Mouse (Mus musculus): ENCODE measurements around the gene Maml1. TPM values are rescaled to one million over a fixed set of nuclear protein-coding genes. Genes with fewer than 3 reads are reported as not detected.

The Maml1 gene
- total RNA-seq, 1 experiment, result 7.6 TPM

- no peaks in the 10 kb centered on the region for H3K9me3 ChIP-seq (ENCODE audit: control insufficient read depth, insufficient read depth, low read depth, low read length)
- peaks cover 0 to 8% of the 10 kb centered on the region in 2 experiments; a peak in 2 of 4 replicates for H3K4me1 ChIP-seq (ENCODE audit: control insufficient read depth in 2 of 2, insufficient read depth in 2 of 2, low read length in 2 of 2, poor library complexity in 1 of 2)
- no peak overlapping the region for H3K4me3 ChIP-seq (ENCODE audit: insufficient read depth in 1 of 2, low read depth in 1 of 2, low read length in 2 of 2, poor library complexity in 1 of 2, severe bottlenecking in 1 of 2)
- H3K9ac ChIP-seq (ENCODE audit: insufficient read depth, low read depth, low read length, poor library complexity, severe bottlenecking), result no peak overlapping the region
- no peak for TF ChIP-seq CHD2 (IDR thresholded peaks at IDR 0.05; ENCODE audit: low read depth, low read length)
- no peak for TF ChIP-seq ZNF384 (IDR thresholded peaks at IDR 0.05; ENCODE audit: low read depth, low read length)
- no peak overlapping the region for H3K27ac ChIP-seq (ENCODE audit: insufficient read depth, low read depth, low read length, poor library complexity, severe bottlenecking)
- no peak for DNase-seq (ENCODE audit: low read depth, low spot score)
- H3K36me3 ChIP-seq (ENCODE audit: control insufficient read depth, insufficient read depth, low read length, poor library complexity, severe bottlenecking), result no peaks in the 10 kb centered on the region; the same call in 1 of the 2 replicates
- in situ Hi-C loops (cut with MboI; ENCODE audit: low sequenced_read_pairs in 2 of 2, unreplicated experiment in 2 of 2), result no loop called here
Measured at GRCm38 (mm10) chr11:50275077-50275476, 17.0 kb downstream of the Maml1 start.

DNA sequence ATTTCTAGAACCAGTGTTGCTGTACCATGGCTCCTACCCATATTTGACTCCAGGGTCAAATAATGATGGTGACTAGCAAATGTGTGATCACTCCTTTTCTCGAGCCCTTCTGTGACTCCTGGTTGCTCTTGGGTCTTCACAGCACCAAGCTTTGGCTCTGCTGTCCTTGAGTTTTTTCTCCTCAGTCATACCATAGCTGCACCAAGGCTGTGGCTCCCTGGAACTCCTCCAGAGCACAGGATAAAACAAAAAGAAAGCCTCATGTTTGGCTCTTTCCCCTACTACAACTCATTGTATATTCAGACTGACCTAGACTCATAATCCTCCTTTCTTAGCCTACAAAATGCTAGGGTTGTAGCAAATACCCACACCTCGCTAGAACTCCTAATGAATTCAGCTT, 19.3 kb downstream of the Maml1 start:
- no peak for DNase-seq (ENCODE audit: low read depth, low spot score)
- in situ Hi-C loops (cut with MboI; ENCODE audit: low sequenced_read_pairs in 2 of 2, unreplicated experiment in 2 of 2), result no loop called here
- TF ChIP-seq CHD2 (IDR thresholded peaks at IDR 0.05; ENCODE audit: low read depth, low read length), result no peak
- TF ChIP-seq HCFC1 (IDR thresholded peaks at IDR 0.05; ENCODE audit: borderline replicate concordance, insufficient read depth, low read length), result no peak
- no peak for TF ChIP-seq ZC3H11A (IDR thresholded peaks at IDR 0.05; ENCODE audit: borderline replicate concordance, low read depth, low read length)
- no peak for TF ChIP-seq ZNF384 (IDR thresholded peaks at IDR 0.05; ENCODE audit: low read depth, low read length)
- no peak for TF ChIP-seq MAFK (IDR thresholded peaks at IDR 0.05; ENCODE audit: insufficient read depth, low read depth, low read length)
- Histone ChIP-seq H3K9me3 (ENCODE audit: control insufficient read depth, insufficient read depth, low read depth, low read length) (no peaks in the 10 kb centered on the region), H3K36me3 (ENCODE audit: control insufficient read depth, insufficient read depth, low read length, poor library complexity, severe bottlenecking) (no peaks in the 10 kb centered on the region; the same call in 1 of the 2 replicates), H3K27ac (ENCODE audit: insufficient read depth, low read depth, low read length, poor library complexity, severe bottlenecking) (no peak overlapping the region), H3K4me1 (ENCODE audit: control insufficient read depth in 2 of 2, insufficient read depth in 2 of 2, low read length in 2 of 2, poor library complexity in 1 of 2) (peaks cover 0 to 7% of the 10 kb centered on the region in 2 experiments; a peak in 1 of 4 replicates), H3K4me3 (ENCODE audit: insufficient read depth in 1 of 2, low read depth in 1 of 2, low read length in 2 of 2, poor library complexity in 1 of 2, severe bottlenecking in 1 of 2) (no peak overlapping the region), H3K9ac (ENCODE audit: insufficient read depth, low read depth, low read length, poor library complexity, severe bottlenecking) (no peak overlapping the region)

GRCm38 (mm10) chr11:50269885-50270284, 22.2 kb downstream of the Maml1 start:
- no peak for DNase-seq (ENCODE audit: low read depth, low spot score)
- TF ChIP-seq ZC3H11A (IDR thresholded peaks at IDR 0.05; ENCODE audit: borderline replicate concordance, low read depth, low read length) (no peak), MAFK (IDR thresholded peaks at IDR 0.05; ENCODE audit: insufficient read depth, low read depth, low read length) (no peak), ZNF384 (IDR thresholded peaks at IDR 0.05; ENCODE audit: low read depth, low read length) (no peak), CHD2 (IDR thresholded peaks at IDR 0.05; ENCODE audit: low read depth, low read length) (no peak), HCFC1 (IDR thresholded peaks at IDR 0.05; ENCODE audit: borderline replicate concordance, insufficient read depth, low read length) (no peak)
- H3K9me3 ChIP-seq (ENCODE audit: control insufficient read depth, insufficient read depth, low read depth, low read length), result no peaks in the 10 kb centered on the region
- in situ Hi-C loops (cut with MboI; ENCODE audit: low sequenced_read_pairs in 2 of 2, unreplicated experiment in 2 of 2), result no loop called here
- peaks cover 13% of the 10 kb centered on the region; the same call in 1 of the 2 replicates for H3K36me3 ChIP-seq (ENCODE audit: control insufficient read depth, insufficient read depth, low read length, poor library complexity, severe bottlenecking)
- H3K4me3 ChIP-seq (ENCODE audit: insufficient read depth in 1 of 2, low read depth in 1 of 2, low read length in 2 of 2, poor library complexity in 1 of 2, severe bottlenecking in 1 of 2), result no peak overlapping the region
- no peak overlapping the region for H3K9ac ChIP-seq (ENCODE audit: insufficient read depth, low read depth, low read length, poor library complexity, severe bottlenecking)
- H3K4me1 ChIP-seq (ENCODE audit: control insufficient read depth in 2 of 2, insufficient read depth in 2 of 2, low read length in 2 of 2, poor library complexity in 1 of 2), result peaks cover 0 to 8% of the 10 kb centered on the region in 2 experiments; a peak in 2 of 4 replicates
- H3K27ac ChIP-seq (ENCODE audit: insufficient read depth, low read depth, low read length, poor library complexity, severe bottlenecking), result no peak overlapping the region

DNA sequence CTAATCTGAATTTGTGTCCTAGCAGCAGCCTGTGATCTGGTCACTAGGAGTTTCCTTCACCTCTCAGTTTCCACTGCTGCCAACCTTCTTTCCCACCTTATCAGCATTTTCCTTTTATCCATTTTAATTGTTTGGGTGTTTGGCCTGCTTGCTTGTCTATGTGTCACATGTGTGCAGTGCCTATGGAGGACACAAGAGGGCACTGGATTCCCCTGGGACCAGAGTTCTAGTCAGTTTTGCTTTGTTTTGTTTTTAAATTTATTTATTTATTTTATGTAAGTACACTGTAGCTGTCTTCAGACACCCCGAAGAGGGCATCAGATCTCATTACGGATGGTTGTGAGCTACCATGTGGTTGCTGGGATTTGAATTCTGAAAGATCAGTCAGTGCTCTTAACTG, 22.9 kb downstream of the Maml1 start:
- no peak overlapping the region for H3K9ac ChIP-seq (ENCODE audit: insufficient read depth, low read depth, low read length, poor library complexity, severe bottlenecking)
- DNase-seq (ENCODE audit: low read depth, low spot score), result no peak
- no peaks in the 10 kb centered on the region for H3K9me3 ChIP-seq (ENCODE audit: control insufficient read depth, insufficient read depth, low read depth, low read length)
- TF ChIP-seq ZNF384 (IDR thresholded peaks at IDR 0.05; ENCODE audit: low read depth, low read length), result no peak
- H3K4me1 ChIP-seq (ENCODE audit: control insufficient read depth in 2 of 2, insufficient read depth in 2 of 2, low read length in 2 of 2, poor library complexity in 1 of 2), result peaks cover 0 to 8% of the 10 kb centered on the region in 2 experiments; a peak in 2 of 4 replicates
- H3K27ac ChIP-seq (ENCODE audit: insufficient read depth, low read depth, low read length, poor library complexity, severe bottlenecking), result no peak overlapping the region
- H3K4me3 ChIP-seq (ENCODE audit: insufficient read depth in 1 of 2, low read depth in 1 of 2, low read length in 2 of 2, poor library complexity in 1 of 2, severe bottlenecking in 1 of 2), result no peak overlapping the region
- in situ Hi-C loops (cut with MboI; ENCODE audit: low sequenced_read_pairs in 2 of 2, unreplicated experiment in 2 of 2), result no loop called here
- peaks cover 17% of the 10 kb centered on the region; the same call in 1 of the 2 replicates for H3K36me3 ChIP-seq (ENCODE audit: control insufficient read depth, insufficient read depth, low read length, poor library complexity, severe bottlenecking)

DNA sequence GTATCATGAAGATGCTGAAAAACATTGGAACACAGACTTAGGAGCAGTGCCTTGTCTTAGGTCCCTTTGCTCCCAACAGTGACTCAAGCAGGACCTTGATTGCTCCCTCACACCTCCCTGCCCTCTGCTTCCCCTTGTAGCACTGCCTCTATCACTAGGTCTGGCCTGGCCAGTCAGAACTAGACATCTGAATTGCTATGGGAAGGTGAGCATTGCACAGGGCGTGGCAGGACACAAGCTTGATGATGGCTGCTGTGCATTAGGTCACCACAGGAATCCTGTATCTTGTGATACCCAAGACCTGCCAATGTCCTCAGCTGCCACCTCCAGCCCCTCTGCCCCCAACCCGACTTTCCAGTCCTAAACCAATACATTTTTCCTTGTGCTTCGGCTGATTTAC, 25.1 kb downstream of the Maml1 start:
- in situ Hi-C loops (cut with MboI; ENCODE audit: low sequenced_read_pairs in 2 of 2, unreplicated experiment in 2 of 2), result no loop called here
- Histone ChIP-seq H3K4me3 (ENCODE audit: insufficient read depth in 1 of 2, low read depth in 1 of 2, low read length in 2 of 2, poor library complexity in 1 of 2, severe bottlenecking in 1 of 2) (no peak overlapping the region), H3K27ac (ENCODE audit: insufficient read depth, low read depth, low read length, poor library complexity, severe bottlenecking) (no peak overlapping the region), H3K36me3 (ENCODE audit: control insufficient read depth, insufficient read depth, low read length, poor library complexity, severe bottlenecking) (peaks cover 25% of the 10 kb centered on the region; the same call in 1 of the 2 replicates), H3K4me1 (ENCODE audit: control insufficient read depth in 2 of 2, insufficient read depth in 2 of 2, low read length in 2 of 2, poor library complexity in 1 of 2) (peaks cover 0 to 8% of the 10 kb centered on the region in 2 experiments; a peak in 2 of 4 replicates), H3K9ac (ENCODE audit: insufficient read depth, low read depth, low read length, poor library complexity, severe bottlenecking) (no peak overlapping the region), H3K9me3 (ENCODE audit: control insufficient read depth, insufficient read depth, low read depth, low read length) (no peaks in the 10 kb centered on the region)
- DNase-seq (ENCODE audit: low read depth, low spot score), result no peak
- no peak for TF ChIP-seq MAFK (IDR thresholded peaks at IDR 0.05; ENCODE audit: insufficient read depth, low read depth, low read length)
- no peak for TF ChIP-seq HCFC1 (IDR thresholded peaks at IDR 0.05; ENCODE audit: borderline replicate concordance, insufficient read depth, low read length)
- no peak for TF ChIP-seq ZC3H11A (IDR thresholded peaks at IDR 0.05; ENCODE audit: borderline replicate concordance, low read depth, low read length)
- TF ChIP-seq CHD2 (IDR thresholded peaks at IDR 0.05; ENCODE audit: low read depth, low read length), result no peak
- no peak for TF ChIP-seq ZNF384 (IDR thresholded peaks at IDR 0.05; ENCODE audit: low read depth, low read length)

Data from ES-E14 (cell line).